Mouse (Mus musculus) adrenal gland, postnatal 4 days (tissue): ENCODE measurements around the gene Cst8. TPM values are rescaled to one million over a fixed set of nuclear protein-coding genes. Genes with fewer than 3 reads are reported as not detected.
"Not testable (repeated sequence)": the region's sequence is repeated elsewhere in the genome, so short reads cannot be mapped to it uniquely, and the experiment has no call there.

Experiments used
- DNase-seq, 2 experiments: peaks; one replicate each; pipeline ENCODE4 v3.0.0; 2021 to 2022; ENCODE audit warnings: low spot score in 2 of 2, mixed read lengths in 2 of 2
- long read RNA-seq, 2 experiments: library from polyadenylated mRNA; stranded (forward); transcript quantifications; one replicate each; pipeline ENCODE4 v2.0.0; 2021
- total RNA-seq, 2 experiments: library from RNA; stranded (reverse); gene quantifications; 2 replicates each; pipeline ENCODE4 v1.2.3; 2021

Gene Cst8
- total RNA-seq = 100 to 1,000 TPM; 167 to 183 TPM
- long read RNA-seq, experiment 1, transcript Cst8-201 (4 exons, 768 nt) = major isoform, 59 of 91 reads
- long read RNA-seq, experiment 1, partial matches to known transcripts = 14 of 91 reads
- long read RNA-seq, experiment 1, other reads (novel, unspliced or antisense) = 16 of 91 reads
- long read RNA-seq, experiment 2, transcript Cst8-201 (4 exons, 768 nt) = major isoform, 75 of 106 reads
- long read RNA-seq, experiment 2, partial matches to known transcripts = 16 of 106 reads
- long read RNA-seq, experiment 2, other reads (novel, unspliced or antisense) = 14 of 106 reads

DNA sequence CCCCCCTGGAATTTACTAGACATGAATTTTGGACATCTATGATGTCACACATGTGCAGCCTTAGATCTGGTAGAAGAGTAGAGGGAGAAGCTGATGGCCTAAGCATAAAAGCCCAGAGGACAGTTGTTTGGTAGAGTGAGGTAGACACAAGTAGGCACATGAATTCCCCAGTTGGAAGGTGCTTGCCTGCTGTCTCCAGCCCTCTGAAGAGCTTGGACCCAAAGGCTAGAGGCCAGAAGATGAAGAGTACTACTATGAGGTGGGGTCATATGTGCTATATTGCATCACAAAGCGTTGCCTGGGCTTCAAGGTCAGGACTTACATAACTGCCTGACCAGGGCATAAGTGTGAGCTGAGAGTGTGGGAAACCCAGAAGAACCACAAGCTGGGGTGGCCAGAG is at the start of gene Cst8:
TSS of gene Cst8 (plus strand) at position 301 of the 400 bp plus-strand sequence.
- DNase-seq = no peak

- DNase-seq = no peak
Measured at GRCm38 (mm10) chr2:148750058-148750457, 48.5 kb upstream of the Cst8 start, which contains the start of gene Cstl1. TSS of gene Cstl1 (plus strand) at chr2:148750358.

DNA sequence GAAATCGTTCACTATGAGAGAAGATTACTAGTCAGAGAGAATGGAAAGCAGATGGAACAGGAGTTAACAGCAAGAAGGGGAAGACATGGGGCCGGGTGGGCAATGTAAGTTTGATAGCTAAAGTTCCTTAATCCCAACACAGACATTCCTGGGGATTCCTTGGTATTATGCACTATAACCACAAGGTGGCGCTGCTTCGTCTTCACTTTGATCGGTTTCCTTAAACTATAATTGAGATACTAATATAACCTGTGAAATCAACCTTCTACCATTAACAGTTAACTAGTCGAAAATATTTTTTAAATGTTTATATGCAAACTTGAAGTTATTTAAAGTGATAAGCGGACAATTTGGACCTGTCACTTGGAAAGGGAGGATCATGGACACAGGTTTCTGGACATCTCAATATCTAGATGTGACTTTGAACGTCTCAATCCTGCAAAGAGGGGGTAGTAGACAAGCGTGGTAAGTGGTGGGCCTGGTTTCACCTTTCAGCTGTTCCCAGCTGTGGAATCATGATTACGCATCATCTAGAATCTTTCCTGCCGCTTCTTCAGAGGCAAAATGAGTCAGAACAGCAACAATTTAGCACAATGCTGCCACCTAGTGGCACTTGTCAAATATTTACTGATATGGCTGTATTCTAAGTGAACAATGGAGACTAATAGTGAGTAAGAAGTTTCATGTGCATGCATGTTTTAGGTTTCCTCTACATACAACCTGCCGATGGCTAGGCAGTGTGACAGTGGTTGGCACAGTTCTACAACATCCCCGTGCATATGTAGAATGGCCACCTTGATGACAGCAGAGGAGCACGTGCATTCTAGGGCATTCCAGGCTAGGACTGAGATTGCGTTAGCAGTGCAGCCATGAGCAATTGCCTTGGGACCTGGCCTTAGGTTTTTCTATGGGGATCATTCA is 46.4 kb upstream of the Cst8 start:
- DNase-seq = peak in 1 of 2 experiments; percentile 42

GRCm38 (mm10) chr2:148754310-148754846 is 44.2 kb upstream of the Cst8 start:
- no peak for DNase-seq

- DNase-seq = no peak
Measured at GRCm38 (mm10) chr2:148763648-148764388, 34.8 kb upstream of the Cst8 start.

GRCm38 (mm10) chr2:148771397-148771796 is 27.2 kb upstream of the Cst8 start, which contains the start of gene Cst11:
TSS of gene Cst11 (minus strand) at chr2:148771497.
- not testable (repeated sequence) for DNase-seq

DNA sequence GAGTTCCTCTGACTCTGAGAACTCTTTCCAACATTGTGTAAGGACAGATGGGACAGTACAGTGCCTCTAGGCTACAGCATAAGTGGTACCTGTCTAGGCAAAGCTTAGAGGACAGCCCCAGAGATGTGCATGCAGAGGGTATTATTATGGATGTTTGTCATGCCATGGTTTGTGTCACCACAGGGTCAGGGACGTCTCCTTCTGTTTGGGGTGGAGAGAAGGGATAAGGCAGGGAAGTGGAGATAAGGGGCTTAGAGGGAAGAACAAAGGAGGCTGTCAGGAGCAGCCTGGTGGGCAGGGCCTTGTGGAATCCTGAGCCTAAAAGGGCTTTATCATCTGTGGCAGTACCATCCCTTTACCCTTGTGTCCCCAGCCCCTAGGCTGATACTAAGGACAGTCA is 16.9 kb upstream of the Cst8 start, which contains the start of gene 8030411F24Rik:
TSS of gene 8030411F24Rik (plus strand) at position 301 of the 400 bp plus-strand sequence.
- no peak for DNase-seq

GRCm38 (mm10) chr2:148789142-148789541 is 9.4 kb upstream of the Cst8 start, which contains the start of gene Cst12:
TSS of gene Cst12 (plus strand) at chr2:148789361.
- no peak for DNase-seq

GRCm38 (mm10) chr2:148801491-148801921 is 2.9 kb downstream of the Cst8 start:
- DNase-seq = no peak

DNA sequence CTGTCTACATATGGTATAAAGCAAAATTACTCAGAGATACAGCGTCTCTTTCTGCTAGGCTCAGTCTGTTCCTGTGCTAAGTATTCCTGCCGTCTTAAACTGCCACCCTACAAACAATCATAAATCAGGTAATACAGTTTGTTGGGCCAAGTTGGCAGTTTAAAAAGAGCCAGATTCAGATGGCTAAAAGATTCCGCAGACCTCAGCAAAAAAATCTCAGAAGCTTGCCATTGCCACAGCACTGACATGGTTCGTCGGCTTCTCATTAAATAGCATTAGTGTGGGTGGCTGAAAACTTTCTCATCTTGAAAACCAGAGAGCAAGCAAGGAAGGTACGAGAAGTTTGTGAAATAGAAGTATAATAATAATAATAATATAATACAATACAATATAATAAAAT is 8.1 kb downstream of the Cst8 start:
- no peak for DNase-seq

- DNase-seq = no peak
Measured at GRCm38 (mm10) chr2:148819909-148820308, 21.3 kb downstream of the Cst8 start, which contains the start of gene Cst13. TSS of gene Cst13 (plus strand) at chr2:148820081.

DNA sequence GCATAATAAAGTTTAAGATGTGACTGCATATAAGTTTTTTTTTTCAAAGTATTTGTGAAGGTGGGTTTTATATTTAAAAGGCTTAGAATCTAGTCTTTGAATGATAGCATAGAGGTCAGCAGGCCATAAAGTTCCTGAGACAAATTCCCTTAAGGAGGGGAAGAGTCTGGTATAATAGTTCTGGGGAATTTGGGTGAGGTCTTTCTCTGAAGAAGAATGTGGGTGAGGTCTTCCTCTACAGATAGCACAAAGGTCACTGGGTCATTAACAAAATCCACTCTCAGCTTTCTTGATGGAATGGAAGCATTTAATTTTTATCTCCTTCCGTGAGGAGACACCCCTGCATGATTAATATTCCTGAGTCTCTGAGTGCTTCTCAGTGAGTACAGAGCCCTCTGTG is 27.4 kb downstream of the Cst8 start:
- DNase-seq = no peak

- no peak for DNase-seq
Measured at GRCm38 (mm10) chr2:148834912-148835311, 36.3 kb downstream of the Cst8 start, which contains the start of gene Cst9. TSS of gene Cst9 (plus strand) at chr2:148835147.

DNA sequence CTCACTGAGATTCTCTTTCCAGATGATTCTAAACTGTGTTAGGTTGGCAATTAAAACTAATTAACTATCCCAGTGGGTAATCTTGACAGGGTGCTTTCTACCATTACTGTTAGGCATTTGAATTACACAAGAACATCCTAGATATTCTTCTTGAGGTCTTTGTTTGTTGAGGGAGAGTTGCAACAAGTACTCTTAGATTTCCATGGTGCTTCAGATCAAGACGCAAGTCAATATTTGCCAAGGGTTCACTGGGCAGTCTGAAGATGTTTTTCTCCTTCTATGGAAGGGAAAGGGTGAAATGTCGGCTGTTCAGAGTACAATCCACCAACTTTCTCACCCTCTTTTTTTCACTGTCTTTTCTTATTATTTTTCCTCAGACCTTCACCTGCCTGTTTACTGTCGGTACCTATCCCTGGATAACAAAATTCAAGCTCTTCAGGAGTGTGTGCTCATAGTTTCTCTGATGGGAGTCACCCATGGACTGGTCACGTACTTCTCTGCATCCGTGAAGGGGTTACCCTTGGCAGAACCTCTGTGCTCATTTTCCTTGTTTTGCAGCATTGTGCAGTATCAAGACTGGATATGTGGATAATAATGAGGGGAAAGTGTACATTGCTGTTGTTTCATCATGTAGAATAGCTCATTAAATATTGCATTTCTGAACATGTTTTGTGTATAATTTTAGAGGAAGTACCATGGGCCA is 39.6 kb downstream of the Cst8 start:
- no peak for DNase-seq

DNA sequence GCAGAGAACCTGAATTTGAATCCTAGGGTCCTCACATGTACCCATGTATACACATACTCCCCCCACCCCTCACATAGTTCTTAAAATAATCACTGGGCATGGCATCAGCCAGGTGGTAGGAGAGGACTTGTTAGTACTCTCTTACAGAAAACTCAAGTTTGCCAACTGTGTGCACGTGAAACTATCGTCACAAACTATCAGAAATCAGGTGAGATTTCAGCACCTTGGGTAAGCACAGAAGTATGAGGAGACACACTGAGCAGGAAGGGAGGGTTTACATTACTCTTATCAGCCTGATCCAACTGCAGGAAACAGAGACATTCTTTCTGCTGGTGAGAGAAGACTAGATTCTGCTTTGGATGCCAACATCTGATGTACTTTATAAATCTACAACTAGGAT is 40.6 kb downstream of the Cst8 start:
- no peak for DNase-seq

GRCm38 (mm10) chr2:148851116-148851906 is 52.7 kb downstream of the Cst8 start:
- DNase-seq = peak; percentile 15 to 66
